Mouse (Mus musculus): ENCODE data around the gene Msmp.

- no peak for TF ChIP-seq CTCF (IDR thresholded peaks at IDR 0.05)
- no peak for TF ChIP-seq EP300 (IDR thresholded peaks at IDR 0.05; ENCODE audit: insufficient read depth, low read depth, low read length)
- no peak for TF ChIP-seq POLR2A (IDR thresholded peaks at IDR 0.05; ENCODE audit: insufficient read depth, low read depth, low read length)
These were observed 46.4 kb upstream of the Msmp start for GRCm38 (mm10) chr4:43630671-43631045.

Data from heart, adult 2 months (tissue).